Mouse (Mus musculus) thymus, adult 2 months (tissue): ENCODE data around the gene Msi2. TPM values are rescaled to one million over a fixed set of nuclear protein-coding genes. Genes with fewer than 3 reads are reported as not detected.

Experiments used
- DNase-seq: peaks from one replicate; pipeline ENCODE4 v3.0.0; 2021
- H3K27ac ChIP-seq: fragments of 200-500 bp; 2 replicates; pipeline ENCODE4 v1.5.1; 2012; ENCODE audit warnings: low read length, control low read depth; ENCODE audit not compliant: control insufficient read depth, insufficient read depth
- H3K27me3 ChIP-seq: fragments of 200-500 bp; 2 replicates; pipeline ENCODE4 v1.6.1; 2012; ENCODE audit warnings: mild to moderate bottlenecking, low read length, moderate library complexity, mixed read lengths; ENCODE audit not compliant: control insufficient read depth, insufficient read depth
- H3K36me3 ChIP-seq: fragments of 200-500 bp; 2 replicates; pipeline ENCODE4 v1.6.1; 2012; ENCODE audit warnings: mild to moderate bottlenecking, low read length, moderate library complexity; ENCODE audit not compliant: control insufficient read depth, insufficient read depth
- H3K4me1 ChIP-seq: fragments of 200-500 bp; replicated peaks from 2 replicates; pipeline ENCODE4 v1.6.1; 2012; ENCODE audit warnings: low read length; ENCODE audit not compliant: control insufficient read depth, insufficient read depth
- H3K4me3 ChIP-seq: fragments of 200-500 bp; 2 replicates; pipeline ENCODE4 v1.5.1; 2012; ENCODE audit warnings: mild to moderate bottlenecking, low read length, control low read depth, moderate library complexity; ENCODE audit not compliant: control insufficient read depth, insufficient read depth
- CTCF ChIP-seq: fragments of 200-500 bp; IDR thresholded peaks from 2 replicates; pipeline ENCODE4 v1.5.1; 2012; ENCODE audit warnings: mild to moderate bottlenecking, control low read depth, low read length, moderate library complexity, borderline replicate concordance; ENCODE audit not compliant: control insufficient read depth, poor library complexity, insufficient read depth; ENCODE audit errors: extremely low read depth
- POLR2A ChIP-seq: fragments of 200-500 bp; IDR thresholded peaks from 2 replicates; pipeline ENCODE4 v1.6.1; 2012; ENCODE audit warnings: mild to moderate bottlenecking, low read length, control low read depth, moderate library complexity; ENCODE audit not compliant: control insufficient read depth, poor library complexity, insufficient read depth; ENCODE audit errors: extremely low read depth
- WGBS: fragments of 180-500 bp; shearing (Covaris S2); methylation state at CpG from one replicate; pipeline ENCODE4 v1.1.7; 2018; 5-methylcytosine and 5-hydroxymethylcytosine counted together
- polyA plus RNA-seq: library from polyadenylated mRNA; depleted of rRNA; stranded (reverse); fragments of >200 nt; gene quantifications from 2 replicates; pipeline ENCODE4 v1.2.3, GENCODE M21; 2012

Gene Msi2
- polyA plus RNA-seq, 1 experiment: 51.3 TPM

DNA sequence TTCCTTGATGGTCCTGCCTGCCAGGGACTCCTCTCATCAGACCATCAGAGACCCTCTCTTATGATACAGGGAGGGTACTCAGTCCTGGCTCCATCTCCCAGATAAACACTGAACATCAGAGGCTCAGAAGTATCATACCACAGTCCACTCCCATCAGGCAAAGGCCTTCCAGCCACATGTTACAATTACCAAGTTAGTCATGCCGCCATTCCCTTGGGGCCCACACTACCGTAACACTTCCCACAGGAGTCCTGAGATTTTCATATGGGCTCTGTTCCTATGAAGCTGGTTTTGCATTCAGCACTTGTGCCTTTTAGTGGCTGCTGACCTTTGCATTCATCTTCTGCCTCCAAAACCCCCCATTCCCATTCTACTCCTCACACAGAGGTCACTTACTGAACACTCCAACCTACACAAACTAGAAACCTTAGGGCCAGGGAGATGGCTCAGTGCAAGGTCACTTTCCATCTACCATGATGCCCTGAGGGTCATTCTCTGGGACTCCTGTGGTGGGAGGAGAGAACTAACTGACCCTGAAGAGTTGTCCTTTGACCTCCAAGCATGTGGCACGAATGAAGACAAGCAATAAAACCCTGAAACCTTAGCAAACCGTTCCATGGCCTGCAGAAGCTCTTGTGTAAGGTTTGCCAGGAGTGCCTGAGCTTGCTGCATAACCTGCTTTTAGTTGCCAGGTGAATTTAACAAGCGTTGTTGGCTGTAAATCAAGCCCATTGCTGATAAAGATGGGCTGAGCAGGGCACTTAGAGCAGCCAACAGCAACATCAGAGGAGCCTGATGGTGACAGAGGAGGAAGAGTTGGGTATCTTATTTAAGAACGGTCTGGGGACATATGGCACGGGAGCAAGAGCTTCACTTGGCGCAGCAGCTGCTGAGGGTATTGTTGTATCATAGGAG is 323.0 kb downstream of the Msi2 start:
- no peaks in the 10 kb centered on the region for H3K4me1 ChIP-seq
- WGBS: 96% methylated on average over 8 of the region's 8 CpGs
- no peak for TF ChIP-seq CTCF
- TF ChIP-seq POLR2A: no peak
- no peak overlapping the region for H3K27ac ChIP-seq
- no peaks in the 10 kb centered on the region for H3K27me3 ChIP-seq
- no peak for DNase-seq
- H3K36me3 ChIP-seq: peaks cover 7% of the 10 kb centered on the region
- no peak overlapping the region for H3K4me3 ChIP-seq

DNA sequence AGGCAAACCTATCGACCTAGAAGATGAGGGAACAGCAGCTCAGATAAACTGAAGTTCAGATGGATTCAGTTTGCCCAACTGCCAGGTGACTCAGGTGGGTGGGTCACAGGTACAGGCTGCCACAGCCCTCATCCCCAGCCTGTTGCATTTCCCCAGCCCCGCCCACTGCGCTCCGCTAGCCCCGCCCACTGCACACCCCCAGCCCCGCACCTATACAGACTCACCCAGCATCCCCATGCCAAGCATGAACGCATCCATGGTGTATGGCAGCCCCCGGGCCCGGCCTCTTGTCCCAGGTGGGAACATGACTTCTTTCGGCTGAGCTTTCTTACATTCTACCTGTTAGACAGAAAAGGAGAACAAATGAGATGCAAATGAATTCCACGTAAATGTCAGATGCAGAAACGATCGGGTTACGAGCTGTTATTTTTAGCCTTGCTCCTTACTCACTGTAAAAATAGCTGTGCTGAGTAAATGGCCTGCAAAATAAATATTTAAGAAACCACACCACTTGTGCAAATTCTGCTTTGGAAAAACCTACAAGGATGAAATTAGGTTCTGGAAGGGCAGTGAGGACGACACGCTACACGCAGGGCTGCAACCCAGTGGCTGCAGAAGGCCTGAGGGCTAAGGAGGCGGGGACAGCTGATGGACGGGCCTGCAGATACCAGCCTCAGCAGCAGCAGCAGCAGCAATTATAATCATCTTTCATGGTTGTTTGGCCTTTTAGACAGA is 323.8 kb downstream of the Msi2 start:
- no peak for TF ChIP-seq CTCF
- no peak for TF ChIP-seq POLR2A
- Histone ChIP-seq H3K27ac (no peak overlapping the region), H3K36me3 (peaks cover 7% of the 10 kb centered on the region), H3K4me3 (no peak overlapping the region), H3K4me1 (no peaks in the 10 kb centered on the region), H3K27me3 (no peaks in the 10 kb centered on the region)
- WGBS: 94% methylated on average over 19 of the region's 19 CpGs
- DNase-seq: no peak

DNA sequence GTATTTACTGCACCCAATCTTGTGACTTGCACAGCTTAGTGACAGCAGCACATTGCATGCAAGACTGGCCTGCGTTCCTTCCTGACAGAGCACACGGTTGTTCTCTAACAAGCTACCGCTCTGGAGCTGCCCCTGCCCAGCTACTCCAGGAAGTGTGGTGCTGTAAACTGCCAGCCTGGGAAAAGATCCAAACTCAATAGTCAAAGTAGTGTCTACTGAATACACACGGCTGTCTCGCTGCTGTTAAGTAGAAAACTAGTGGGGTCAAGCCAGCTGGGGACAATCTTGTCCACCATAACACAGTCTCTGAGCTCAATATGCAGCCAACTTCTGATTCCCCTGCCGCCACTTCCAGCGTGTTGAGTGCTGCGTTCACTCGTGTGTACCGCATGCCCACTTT is 325.6 kb downstream of the Msi2 start:
- H3K36me3 ChIP-seq: peaks cover 7% of the 10 kb centered on the region
- WGBS: 96% methylated on average over 10 of the region's 10 CpGs
- no peak for TF ChIP-seq POLR2A
- TF ChIP-seq CTCF: no peak
- no peaks in the 10 kb centered on the region for H3K4me1 ChIP-seq
- H3K27ac ChIP-seq: no peak overlapping the region
- no peaks in the 10 kb centered on the region for H3K27me3 ChIP-seq
- no peak overlapping the region for H3K4me3 ChIP-seq
- DNase-seq: no peak

DNA sequence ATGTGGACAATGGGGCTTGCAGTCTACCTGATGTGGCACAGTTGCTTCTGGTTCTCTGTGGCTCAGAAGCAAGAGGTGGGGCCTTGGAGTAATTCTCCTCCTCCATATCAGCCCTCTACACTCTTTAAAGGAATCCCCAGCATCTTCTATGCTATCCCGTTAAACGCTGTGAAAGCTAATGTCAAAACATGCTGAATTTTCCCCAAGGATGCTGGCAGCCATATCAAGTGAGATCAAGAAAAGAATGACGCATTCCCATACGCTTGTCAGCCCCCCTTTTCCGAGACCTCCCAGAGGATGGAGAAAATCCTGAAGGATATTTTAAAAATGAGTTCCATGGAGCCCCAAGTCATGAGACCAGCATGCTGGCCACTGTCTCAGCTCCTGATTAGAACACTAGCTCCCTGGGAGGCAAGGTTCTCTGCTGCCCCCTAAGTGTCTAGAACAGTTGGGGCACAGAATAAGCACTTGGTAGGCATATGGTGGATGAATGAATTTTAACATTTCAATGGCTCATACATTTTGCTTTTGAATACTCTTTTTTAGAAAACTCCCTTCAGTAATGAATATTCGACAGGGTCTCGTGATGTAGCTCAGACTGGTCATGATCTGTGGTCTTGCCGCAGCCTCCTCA is 327.0 kb downstream of the Msi2 start:
- peaks cover 7% of the 10 kb centered on the region for H3K36me3 ChIP-seq
- no peak overlapping the region for H3K4me3 ChIP-seq
- no peak overlapping the region for H3K27ac ChIP-seq
- no peaks in the 10 kb centered on the region for H3K4me1 ChIP-seq
- TF ChIP-seq POLR2A (no peak), CTCF (no peak)
- no peaks in the 10 kb centered on the region for H3K27me3 ChIP-seq
- over 99% methylated on average over 8 of the region's 8 CpGs for WGBS
- DNase-seq: no peak

DNA sequence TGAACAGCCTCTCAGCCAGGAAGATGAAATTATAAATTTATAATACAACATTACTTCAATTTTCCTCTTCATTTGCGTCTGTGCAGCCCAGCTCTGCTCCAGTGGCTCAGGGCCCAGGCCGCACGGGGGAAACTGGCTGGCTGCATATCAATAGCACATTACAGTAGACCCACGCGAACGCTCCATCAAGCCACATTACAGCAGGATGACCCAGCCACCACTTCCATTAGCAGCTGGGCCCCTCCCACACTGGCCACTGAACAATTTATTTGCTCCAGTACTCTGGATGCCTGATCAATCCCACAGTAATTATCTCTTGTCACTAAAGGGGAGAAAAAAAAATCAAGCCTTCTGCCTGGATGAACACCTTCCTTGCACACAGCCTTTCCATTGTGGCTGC is 328.8 kb downstream of the Msi2 start:
- Histone ChIP-seq H3K4me3 (no peak overlapping the region), H3K27me3 (no peaks in the 10 kb centered on the region), H3K36me3 (peaks cover 7% of the 10 kb centered on the region), H3K27ac (no peak overlapping the region), H3K4me1 (no peaks in the 10 kb centered on the region)
- WGBS: 100% methylated on average over 6 of the region's 6 CpGs
- no peak for TF ChIP-seq CTCF
- no peak for TF ChIP-seq POLR2A
- DNase-seq: no peak

DNA sequence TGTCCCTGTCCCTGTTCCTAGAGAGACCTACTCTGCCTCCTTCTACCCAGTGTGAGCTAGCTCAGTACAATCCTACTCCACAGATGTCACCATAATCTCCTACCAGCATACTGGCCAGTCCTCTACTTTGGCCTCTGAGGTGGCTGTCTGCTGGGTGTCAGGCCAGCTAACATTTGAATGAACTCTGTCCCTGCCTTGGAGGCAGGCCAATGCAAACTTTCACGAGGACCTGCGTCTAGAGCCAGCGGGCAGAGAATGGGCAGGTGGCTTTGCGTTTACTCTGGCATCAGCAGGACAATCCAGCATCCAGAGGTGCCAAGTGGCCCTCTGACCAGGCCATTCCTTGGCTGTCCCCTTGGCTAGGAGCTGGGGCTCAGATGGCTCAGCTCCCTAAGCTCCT is 331.4 kb downstream of the Msi2 start:
- 94% methylated on average over 4 of the region's 4 CpGs for WGBS
- no peaks in the 10 kb centered on the region for H3K4me1 ChIP-seq
- DNase-seq: no peak
- no peaks in the 10 kb centered on the region for H3K27me3 ChIP-seq
- H3K36me3 ChIP-seq: no peaks in the 10 kb centered on the region
- H3K4me3 ChIP-seq: no peak overlapping the region
- no peak overlapping the region for H3K27ac ChIP-seq
- TF ChIP-seq CTCF (no peak), POLR2A (no peak)
